Mouse (Mus musculus) bone marrow macrophage, adult 2 months (primary cell): ENCODE data around the gene Cish.

Experiments
- CTCF ChIP-seq: IDR thresholded peaks from 2 replicates; pipeline ENCODE4 v1.5.1; 2012; ENCODE audit warnings: low read depth, mild to moderate bottlenecking, low read length, moderate library complexity
- POLR2A ChIP-seq: IDR thresholded peaks from 2 replicates; pipeline ENCODE4 v1.6.1; 2012; ENCODE audit warnings: mild to moderate bottlenecking, low read depth, low read length, borderline replicate concordance

DNA sequence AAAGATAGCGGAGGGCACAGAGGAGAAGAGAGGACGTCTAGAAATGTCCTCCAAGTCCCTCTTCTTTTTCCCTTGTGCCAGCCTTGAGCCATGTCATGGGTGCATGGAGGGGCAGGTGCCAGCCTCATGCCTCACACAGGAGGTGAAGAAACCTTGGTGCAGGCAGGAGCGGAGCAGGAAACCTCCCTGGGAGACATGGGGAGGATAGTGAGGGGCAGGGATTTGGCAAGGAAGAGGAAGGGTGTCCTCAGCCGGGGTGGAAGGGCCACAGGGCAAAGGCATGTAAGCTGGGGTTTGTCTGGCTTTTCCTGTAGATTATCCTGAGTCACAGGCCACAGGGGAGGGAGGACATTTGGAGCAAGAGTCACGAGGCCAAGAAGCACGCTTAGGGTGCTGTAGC is 48.2 kb downstream of the Cish start:
- TF ChIP-seq CTCF (no peak), POLR2A (no peak)
